Comparison of ENCODE assay signal across 18 mouse cellular contexts in genomic region chr9:110047857-110048256, GRCm38 (mm10).
DNase-seq lines count a peak whose midpoint lies in the region; ATAC-seq and TF ChIP-seq lines count a peak whose summit lies in the region.
"Had no signal": no experiment of that assay in that cellular context is flagged by ENCODE, and none has a peak within 500 bp of the region (broad histone marks: within the 10 kb centered on the region; RNA-seq: fewer than 3 reads in every experiment).

No protein-coding gene starts in this region.

- no peak overlapping the region for H3K4me3 ChIP-seq in heart, embryonic 15.5 days
- H3K4me3 ChIP-seq in midbrain, embryonic 14.5 days (replicated peaks; ENCODE audit: low read depth, low read length): no peak overlapping the region
- no peak overlapping the region for H3K4me3 ChIP-seq in midbrain, embryonic 10.5 days
- no peak overlapping the region for H3K4me3 ChIP-seq in neural tube, embryonic 13.5 days
- no peak overlapping the region for H3K4me3 ChIP-seq in cerebellum, adult 2 months (replicated peaks; ENCODE audit: insufficient read depth, low read depth, low read length)
- H3K4me3 ChIP-seq: embryonic facial prominence, embryonic 13.5 days had no signal

- no peak for DNase-seq in heart, adult 18-20 months
- DNase-seq in midbrain, embryonic 14.5 days: peak; percentile 41
- DNase-seq in midbrain, embryonic 10.5 days (ENCODE audit: low spot score): no peak
- DNase-seq in embryo, embryonic 11 days: peak; percentile 47
- DNase-seq in cerebellum, adult 2 months: no peak
- DNase-seq in spleen, postnatal 4 days (ENCODE audit: low spot score in 2 of 2): no peak
- DNase-seq: adrenal gland, adult 8-10 months; cerebellum, adult 9-11 months; heart, postnatal 14 days; kidney, postnatal 14 days; lung, embryonic 14.5 days; thymus, postnatal 4 days had no signal

- peak overlapping the region; percentile 42; the same call in 1 of the 2 replicates for H3K27ac ChIP-seq in heart, embryonic 15.5 days
- H3K27ac ChIP-seq in midbrain, embryonic 14.5 days (replicated peaks; ENCODE audit: low read depth, low read length): no peak overlapping the region
- no peak overlapping the region for H3K27ac ChIP-seq in midbrain, embryonic 10.5 days (replicated peaks)
- no peak overlapping the region; the same call in 1 of the 2 replicates for H3K27ac ChIP-seq in neural tube, embryonic 13.5 days (replicated peaks)
- no peak overlapping the region for H3K27ac ChIP-seq in cerebellum, adult 2 months (ENCODE audit: insufficient read depth, low read length)
- H3K27ac ChIP-seq: embryonic facial prominence, embryonic 13.5 days; macrophage; stomach, postnatal 0 days had no signal

- no peaks in the 10 kb centered on the region for H3K9me3 ChIP-seq in heart, embryonic 15.5 days (replicated peaks)
- no peaks in the 10 kb centered on the region for H3K9me3 ChIP-seq in midbrain, embryonic 14.5 days (ENCODE audit: control insufficient read depth, low read length)
- no peaks in the 10 kb centered on the region for H3K9me3 ChIP-seq in midbrain, embryonic 10.5 days (replicated peaks)
- no peaks in the 10 kb centered on the region for H3K9me3 ChIP-seq in neural tube, embryonic 13.5 days
- H3K9me3 ChIP-seq: embryonic facial prominence, embryonic 13.5 days had no signal

- peaks cover 13% of the 10 kb centered on the region; the same call in 1 of the 2 replicates for H3K36me3 ChIP-seq in heart, embryonic 15.5 days
- no peaks in the 10 kb centered on the region for H3K36me3 ChIP-seq in midbrain, embryonic 14.5 days (ENCODE audit: control insufficient read depth, insufficient read depth, low read length)
- H3K36me3 ChIP-seq in midbrain, embryonic 10.5 days: peaks cover 16% of the 10 kb centered on the region
- no peaks in the 10 kb centered on the region for H3K36me3 ChIP-seq in neural tube, embryonic 13.5 days

- no peaks in the 10 kb centered on the region for H3K27me3 ChIP-seq in heart, embryonic 15.5 days
- H3K27me3 ChIP-seq in midbrain, embryonic 14.5 days (ENCODE audit: control insufficient read depth, insufficient read depth, low read length): no peaks in the 10 kb centered on the region
- no peaks in the 10 kb centered on the region for H3K27me3 ChIP-seq in midbrain, embryonic 10.5 days (ENCODE audit: low read depth, poor library complexity, severe bottlenecking)
- H3K27me3 ChIP-seq in neural tube, embryonic 13.5 days: no peaks in the 10 kb centered on the region
- H3K27me3 ChIP-seq in cerebellum, adult 2 months (ENCODE audit: control insufficient read depth, insufficient read depth, low read length): no peaks in the 10 kb centered on the region
- H3K27me3 ChIP-seq: embryonic facial prominence, embryonic 13.5 days had no signal

- no peak overlapping the region for H3K9ac ChIP-seq in heart, embryonic 15.5 days
- no peak overlapping the region for H3K9ac ChIP-seq in midbrain, embryonic 14.5 days (replicated peaks; ENCODE audit: low read length)
- H3K9ac ChIP-seq in neural tube, embryonic 13.5 days: no peak overlapping the region
- H3K9ac ChIP-seq: embryonic facial prominence, embryonic 13.5 days; lung, embryonic 14.5 days had no signal

- H3K4me1 ChIP-seq in heart, embryonic 15.5 days (replicated peaks): peaks cover 22% of the 10 kb centered on the region
- peaks cover 22% of the 10 kb centered on the region for H3K4me1 ChIP-seq in midbrain, embryonic 14.5 days (ENCODE audit: control insufficient read depth, insufficient read depth, low read length)
- H3K4me1 ChIP-seq in midbrain, embryonic 10.5 days: peaks cover 37% of the 10 kb centered on the region
- H3K4me1 ChIP-seq in neural tube, embryonic 13.5 days (replicated peaks): peaks cover 40% of the 10 kb centered on the region
- H3K4me1 ChIP-seq in cerebellum, adult 2 months (ENCODE audit: control insufficient read depth, insufficient read depth, low read length): 0 out of 2 replicates have a peak, but pooled peaks cover 2% of the 10 kb centered on the region

- no peak overlapping the region for H3K4me2 ChIP-seq in heart, embryonic 15.5 days
- H3K4me2 ChIP-seq in midbrain, embryonic 14.5 days (ENCODE audit: low read length): no peak overlapping the region
- no peak overlapping the region for H3K4me2 ChIP-seq in neural tube, embryonic 13.5 days
- H3K4me2 ChIP-seq: embryonic facial prominence, embryonic 13.5 days; liver, embryonic 11.5 days; lung, embryonic 14.5 days had no signal

- 67% methylated on average over 3 of the region's 3 CpGs for WGBS in heart, embryonic 15.5 days
- 5% methylated on average over 3 of the region's 3 CpGs for WGBS in midbrain, embryonic 14.5 days
- 63% methylated on average over 3 of the region's 3 CpGs for WGBS in midbrain, embryonic 10.5 days
- WGBS in neural tube, embryonic 13.5 days: 14% methylated on average over 3 of the region's 3 CpGs
- WGBS in cerebellum, adult 2 months: 29% methylated on average over 3 of the region's 3 CpGs

- no peak for TF ChIP-seq POLR2A in cerebellum, adult 2 months (IDR thresholded peaks at IDR 0.05; ENCODE audit: borderline replicate concordance, insufficient read depth, low read length)

- TF ChIP-seq CTCF in cerebellum, adult 2 months (IDR thresholded peaks at IDR 0.05; ENCODE audit: borderline replicate concordance, insufficient read depth, low read depth, low read length): no peak

- ATAC-seq in heart, embryonic 15.5 days (replicated peaks; ENCODE audit: insufficient number of reproducible peaks, insufficient read depth, low FRiP score, low read depth): no peak
- ATAC-seq in midbrain, embryonic 14.5 days (ENCODE audit: low FRiP score, low TSS enrichment): no peak
- ATAC-seq in neural tube, embryonic 13.5 days (ENCODE audit: low read depth): peak; percentile 72

Comparison
In these comparisons a context has a peak if more than half of its experiments do, and no peak if none do; other contexts are left out.
1. DNase-seq: peak in midbrain, embryonic 14.5 days (single experiment) and embryo, embryonic 11 days (single experiment); none in heart, adult 18-20 months (0 of 2), midbrain, embryonic 10.5 days (single experiment), cerebellum, adult 2 months (0 of 2) and spleen, postnatal 4 days (0 of 2).